In the genomic region with DNA sequence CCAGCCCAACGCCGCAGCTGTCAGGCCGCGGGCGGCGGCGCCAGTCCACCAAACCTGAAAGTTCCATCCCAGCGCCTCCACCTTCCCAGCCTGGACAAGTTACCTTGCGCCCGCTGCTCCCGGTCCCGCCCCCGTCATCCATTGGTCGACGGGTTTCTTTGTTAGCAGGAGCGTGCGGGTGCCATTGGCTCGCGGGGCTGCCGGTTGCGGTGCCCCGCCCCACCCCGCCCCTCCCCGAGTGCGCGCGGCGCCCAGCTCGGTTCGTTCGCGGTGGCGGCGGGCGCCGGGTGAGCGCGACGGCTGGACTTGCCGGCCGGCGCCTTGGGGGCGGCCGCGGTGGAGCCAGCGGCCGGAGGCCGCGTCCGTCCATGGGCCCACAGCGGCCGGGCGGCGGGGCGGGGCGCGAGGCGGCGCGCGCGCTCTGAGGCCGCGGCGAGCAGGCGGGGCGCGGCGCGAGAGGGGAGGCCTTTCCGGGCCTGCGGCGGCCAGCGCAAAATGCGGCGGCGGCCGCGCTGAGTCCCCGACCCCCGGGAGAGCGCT, we compare ENCODE assay signal across 8 mouse cellular contexts. TPM values are rescaled to one million over a fixed set of nuclear protein-coding genes. Genes with fewer than 3 reads are reported as not detected.
DNase-seq lines count a peak whose midpoint lies in the region; ATAC-seq and TF ChIP-seq lines count a peak whose summit lies in the region.

No protein-coding gene starts in this region.

- no peaks in the 10 kb centered on the region for H3K36me3 ChIP-seq in megakaryocyte, embryonic 14.5 days (replicated peaks; ENCODE audit: low read length)

- peaks cover 7% of the 10 kb centered on the region; the same call in 1 of the 2 replicates for H3K4me1 ChIP-seq in cortical plate, adult 2 months (ENCODE audit: control insufficient read depth, insufficient read depth, low read length)
- peaks cover 87% of the 10 kb centered on the region for H3K4me1 ChIP-seq in megakaryocyte, embryonic 14.5 days

- H3K27ac ChIP-seq in cortical plate, adult 2 months (ENCODE audit: insufficient read depth, low read length) = peak overlapping the region; percentile 77; the same call in 1 of the 2 replicates

- TF ChIP-seq POLR2A in cortical plate, adult 2 months (IDR thresholded peaks at IDR 0.05; ENCODE audit: extremely low read depth, insufficient read depth, low read length) = peak; percentile 82

- peak; percentile 79 for ATAC-seq in activated CD4-positive, CD25-positive, alpha-beta regulatory T cell, adult 4 months

- H3K9me3 ChIP-seq in megakaryocyte, embryonic 14.5 days = no peaks in the 10 kb centered on the region

- no peak for TF ChIP-seq CTCF in cortical plate, adult 2 months (IDR thresholded peaks at IDR 0.05; ENCODE audit: extremely low read depth, insufficient read depth, low read length)

- H3K27me3 ChIP-seq in megakaryocyte, embryonic 14.5 days (replicated peaks) = no peaks in the 10 kb centered on the region

- peak overlapping the region; percentile 89 for H3K4me3 ChIP-seq in cortical plate, adult 2 months (ENCODE audit: insufficient read depth, low read length)
- H3K4me3 ChIP-seq in megakaryocyte, embryonic 14.5 days (replicated peaks) = peak overlapping the region; percentile 94

- peak; percentile 94 to 95 for DNase-seq in gastrocnemius, adult 8-10 months (ENCODE audit: low spot score in 2 of 2)
- DNase-seq in hindlimb bud, embryonic 11.5 days (ENCODE audit: extremely low spot score, low read depth, low spot score) = peak; percentile 69
- peak; percentile 82 to 98 for DNase-seq in left cerebral cortex, adult 8-10 months (ENCODE audit: low spot score in 2 of 2)
- DNase-seq in right cerebral cortex, postnatal 10 days (ENCODE audit: low spot score in 2 of 2) = peak; percentile 98
- peak; percentile 87 for DNase-seq in urinary bladder, postnatal 25 days (ENCODE audit: low spot score)

RNA-seq across cellular contexts. Expression of gene Mprip, which starts 1.2 kb away (rescaled TPM):
- polyA plus RNA-seq in activated CD4-positive, CD25-positive, alpha-beta regulatory T cell, adult 4 months (2017; shearing (Covaris generic)) = 10 to 100 TPM; 18.3 to 22.0 TPM
- 126 and 128 TPM in 2 replicates for polyA plus RNA-seq in cortical plate, adult 2 months (2012; rRNA removed)
- total RNA-seq in gastrocnemius, adult 8-10 months (2022) = 10 to 100 TPM; 68.5 to 94.6 (median 77.3) TPM
- total RNA-seq in left cerebral cortex, adult 8-10 months (2022) = 100 to 1,000 TPM; 269 to 287 (median 277) TPM
- 18.0 and 37.2 TPM in 2 replicates for polyA plus RNA-seq in megakaryocyte, embryonic 14.5 days (2012; ENCODE audit: insufficient read depth, low replicate concordance)

Comparison
In these comparisons a context has a peak if more than half of its experiments do, and no peak if none do; other contexts are left out.
1. Peak in every context shown above with its lines: DNase-seq, ATAC-seq, H3K4me3 ChIP-seq and H3K27ac ChIP-seq.